Mouse (Mus musculus) lung, postnatal 4 days (tissue): ENCODE results near the gene Tars2.
"Not testable (repeated sequence)": the region's sequence is repeated elsewhere in the genome, so short reads cannot be mapped to it uniquely, and the experiment has no call there.

Experiments used
- DNase-seq, 2 experiments: peaks; one replicate each; pipeline ENCODE4 v3.0.0; 2021

The Tars2 gene

DNA sequence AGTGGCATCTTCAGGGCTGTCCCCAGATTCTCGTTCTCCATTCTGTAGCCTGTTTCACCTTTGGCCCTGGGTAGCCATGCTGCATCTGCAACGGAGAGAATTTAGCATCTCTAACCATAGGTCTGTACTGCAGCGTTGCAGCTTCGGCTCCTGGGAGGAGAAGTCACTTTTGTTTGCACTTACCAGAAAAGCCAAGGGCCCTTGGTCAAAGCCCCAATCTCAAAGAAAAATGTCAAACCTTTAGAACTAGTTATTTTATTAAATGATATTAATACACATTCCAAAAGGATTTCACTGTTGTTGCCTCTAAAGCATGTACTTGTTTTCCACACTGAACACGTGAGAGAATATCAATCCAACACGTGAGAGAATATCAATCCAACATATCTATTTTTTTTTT lies at the start of gene Tars2:
Gene Tars2, minus strand, starts transcription at position 101 of the 400 bp plus-strand sequence.
- no peak for DNase-seq

DNA sequence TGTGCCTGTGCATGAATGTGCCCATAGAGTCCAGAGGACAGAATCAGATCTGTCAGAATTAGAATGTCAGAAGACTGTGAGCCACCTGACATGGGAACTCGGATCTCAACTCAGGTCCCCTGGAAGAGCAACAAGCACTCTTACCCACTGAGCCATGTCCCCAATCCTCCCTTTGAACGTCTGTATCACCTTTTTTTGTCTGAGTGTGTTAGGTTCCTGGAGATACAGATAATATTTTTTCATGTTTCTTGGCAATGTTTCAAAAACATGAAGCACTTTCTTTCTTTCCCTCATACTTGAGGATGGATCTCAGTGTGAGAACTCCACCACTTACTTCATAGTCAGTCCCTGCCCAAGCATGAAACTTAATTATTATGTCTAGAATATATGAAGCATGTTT lies 48.4 kb upstream of the Tars2 start:
- DNase-seq, result no peak

DNA sequence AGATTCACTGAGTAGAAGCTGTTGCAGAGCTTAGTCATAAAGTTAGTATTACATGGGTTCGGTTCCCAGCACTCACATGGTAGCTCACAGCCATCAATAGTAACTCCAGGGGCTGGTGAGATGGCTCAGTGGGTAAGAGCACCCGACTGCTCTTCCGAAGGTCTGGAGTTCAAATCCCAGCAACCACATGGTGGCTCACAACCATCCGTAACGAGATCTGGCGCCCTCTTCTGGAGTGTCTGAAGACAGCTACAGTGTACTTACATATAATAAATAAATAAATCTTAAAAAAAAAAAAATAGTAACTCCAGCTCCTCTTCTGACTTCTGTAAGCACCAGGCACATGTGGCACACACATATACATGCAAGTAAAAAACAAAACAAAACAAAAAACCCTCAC lies 47.6 kb upstream of the Tars2 start:
- not testable (repeated sequence) for DNase-seq

DNA sequence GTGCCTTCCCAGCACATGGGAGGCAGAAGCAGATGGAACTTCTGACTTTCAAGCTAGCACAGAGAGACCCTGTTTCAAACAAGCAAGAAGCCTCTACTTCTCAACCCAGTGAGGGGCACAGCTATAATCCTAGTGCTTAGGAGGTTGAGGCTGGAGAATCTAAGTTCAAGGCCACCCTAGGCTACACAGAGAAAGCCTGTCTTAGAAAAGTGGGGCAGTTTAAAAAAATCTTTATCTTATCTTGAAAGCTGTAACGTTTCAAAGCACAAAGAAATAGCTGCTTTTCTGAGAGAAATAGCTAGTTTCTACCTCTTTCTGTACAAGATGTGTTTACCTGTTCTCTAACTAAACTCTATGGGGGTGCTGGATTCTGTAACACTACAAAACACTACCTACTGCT lies 46.7 kb upstream of the Tars2 start:
- no peak for DNase-seq

DNA sequence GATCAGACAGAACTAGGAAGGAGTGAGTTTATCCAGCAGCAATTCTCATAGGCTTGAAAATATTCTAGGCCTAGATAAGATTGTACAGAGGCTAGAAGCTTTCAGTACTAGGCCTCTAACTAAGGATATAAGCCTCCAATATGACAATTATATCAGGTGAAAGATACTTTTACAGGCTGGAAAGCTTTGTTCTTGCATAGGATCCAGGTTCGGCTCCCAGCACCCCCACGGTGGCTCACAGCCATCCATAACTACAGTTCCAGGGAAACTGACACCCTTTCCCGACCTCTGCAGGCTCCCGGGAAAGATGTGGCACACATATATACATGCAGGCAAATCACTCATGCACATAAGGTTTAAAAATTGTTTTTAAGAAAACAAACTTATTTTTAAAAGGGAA lies 43.8 kb upstream of the Tars2 start:
- DNase-seq, result no peak

DNA sequence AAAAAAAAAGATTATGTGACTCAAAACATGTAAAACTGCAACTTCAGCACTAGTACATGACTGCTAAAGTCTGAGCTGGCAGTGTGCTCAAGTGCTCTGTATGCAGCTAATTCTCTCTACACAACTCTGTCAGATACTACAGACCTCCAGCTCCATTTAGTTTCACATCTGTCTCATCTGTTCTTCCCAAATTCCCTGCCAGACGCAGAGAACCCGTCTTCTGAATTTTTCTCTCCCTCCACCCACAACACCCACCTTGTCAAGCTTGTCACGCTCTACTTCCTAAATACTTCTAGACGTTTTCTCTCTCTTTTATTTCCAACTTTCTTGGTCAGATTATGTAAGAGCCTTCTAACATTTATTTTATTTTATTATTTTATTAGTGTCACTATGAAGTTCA lies 38.8 kb upstream of the Tars2 start:
- no peak for DNase-seq

DNA sequence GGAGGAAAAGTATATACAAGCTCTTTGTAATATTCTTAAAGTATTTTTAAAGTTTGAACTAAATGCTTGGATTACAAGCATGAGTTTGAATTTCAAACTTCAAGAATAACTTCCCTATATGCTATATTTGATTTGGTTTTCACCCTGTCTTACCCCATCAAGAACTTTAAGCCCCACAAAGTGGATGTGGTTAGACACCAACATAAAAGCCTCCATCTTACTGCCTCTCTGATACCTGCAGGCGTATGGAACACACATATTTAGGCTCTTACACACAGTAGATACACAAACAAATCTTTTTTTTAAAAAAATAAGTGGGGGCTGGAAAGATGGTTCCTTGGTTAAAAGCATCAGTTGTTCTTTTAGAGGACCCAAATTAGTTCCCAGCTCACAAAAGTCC lies 34.3 kb upstream of the Tars2 start:
- DNase-seq, result no peak

DNA sequence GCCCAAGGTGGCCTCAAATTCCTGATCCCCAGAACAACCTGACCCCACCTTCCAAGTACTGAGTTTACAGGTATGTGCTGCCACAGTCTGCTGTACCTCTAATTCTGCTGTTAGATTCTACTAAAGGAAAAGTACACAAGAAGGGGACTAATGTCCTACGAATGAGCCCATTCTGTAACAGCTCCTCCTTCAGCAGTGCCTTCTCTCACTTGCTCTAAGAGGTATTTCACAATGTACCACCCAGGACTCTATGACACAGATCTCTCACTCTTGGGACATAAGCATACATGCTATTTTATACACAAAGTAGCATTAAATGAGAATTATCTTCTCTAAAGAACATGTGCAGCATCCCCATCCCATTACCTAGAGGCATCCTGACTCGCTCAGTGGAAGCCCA lies 33.7 kb upstream of the Tars2 start:
- no peak for DNase-seq

DNA sequence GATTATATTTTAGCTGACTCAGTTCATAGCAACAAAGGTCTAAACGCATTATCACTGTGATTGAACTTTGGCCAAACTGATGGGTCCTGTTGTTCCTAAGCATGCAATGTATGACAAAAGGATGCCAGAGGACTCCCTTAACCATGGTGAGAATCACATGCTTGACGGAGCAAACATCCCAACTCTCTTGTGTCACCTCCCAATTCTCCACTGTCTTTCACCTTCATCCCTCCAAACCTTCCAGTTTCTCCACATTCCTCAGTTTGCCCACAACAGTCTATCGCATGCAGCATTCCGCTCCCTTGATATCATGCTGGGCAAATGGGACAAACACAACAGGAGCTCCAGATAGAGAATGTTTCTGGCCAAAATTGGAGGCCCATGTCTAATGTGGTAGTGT lies 25.5 kb upstream of the Tars2 start:
- no peak for DNase-seq

DNA sequence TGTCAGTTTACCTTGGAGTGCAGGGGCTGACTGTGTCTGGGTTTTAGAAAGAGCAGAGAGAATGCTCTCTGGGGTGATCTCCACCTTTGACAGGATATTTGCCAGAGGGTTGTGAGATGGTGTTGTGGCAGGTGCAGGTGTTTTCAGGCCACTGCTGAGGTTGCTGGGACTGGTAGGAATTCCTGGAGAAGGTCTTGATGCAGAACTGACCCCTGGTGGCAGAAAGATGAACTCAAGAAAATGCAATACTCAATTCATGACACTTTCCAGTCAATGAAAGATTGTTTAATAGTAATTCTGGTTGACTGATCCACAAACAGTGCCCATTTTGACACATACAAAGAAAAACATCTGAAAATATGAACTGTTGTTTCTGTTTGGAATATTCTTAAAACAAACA lies 12.0 kb upstream of the Tars2 start:
- DNase-seq, result peak in 1 of 2 experiments; percentile 46

DNA sequence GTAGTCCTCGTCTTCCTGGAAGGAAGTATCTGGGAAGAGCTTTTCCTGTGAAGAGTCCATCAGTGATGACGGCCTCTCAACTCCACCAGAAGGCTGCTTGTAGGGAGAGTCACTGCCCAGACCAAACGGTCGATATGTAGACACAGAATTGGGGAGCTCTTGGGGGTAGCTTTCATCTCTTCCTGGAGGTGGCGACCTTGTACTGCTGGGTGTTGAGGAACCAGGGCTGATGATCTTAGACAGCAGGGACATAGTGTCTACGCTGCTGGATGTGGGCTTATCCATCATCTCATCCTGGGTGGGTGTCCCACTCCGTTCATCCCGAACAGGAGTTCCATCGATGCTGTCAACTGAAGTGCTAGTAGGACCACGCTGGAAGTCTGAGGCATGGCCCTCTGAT lies 5.5 kb upstream of the Tars2 start:
- no peak for DNase-seq

DNA sequence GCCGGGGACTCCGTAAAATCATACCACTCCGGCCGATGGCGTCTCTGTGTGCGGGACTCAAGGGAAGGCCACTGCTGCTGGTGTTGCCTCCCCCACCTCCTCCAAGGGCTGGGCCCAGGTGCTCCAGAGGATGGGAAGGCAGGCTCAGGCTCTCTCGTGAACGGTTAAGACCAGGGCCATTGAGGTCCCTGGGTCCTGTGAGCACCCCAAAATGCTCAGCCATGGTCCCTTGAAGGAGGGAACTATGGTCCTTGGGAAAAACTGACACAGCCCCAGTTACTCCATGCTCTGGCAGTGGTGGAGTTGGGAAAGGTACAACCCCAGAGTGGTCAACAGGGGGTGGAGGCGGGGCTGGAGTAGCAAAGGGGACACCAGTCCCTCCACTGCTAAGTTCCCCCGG lies 3.8 kb upstream of the Tars2 start:
- no peak for DNase-seq

DNA sequence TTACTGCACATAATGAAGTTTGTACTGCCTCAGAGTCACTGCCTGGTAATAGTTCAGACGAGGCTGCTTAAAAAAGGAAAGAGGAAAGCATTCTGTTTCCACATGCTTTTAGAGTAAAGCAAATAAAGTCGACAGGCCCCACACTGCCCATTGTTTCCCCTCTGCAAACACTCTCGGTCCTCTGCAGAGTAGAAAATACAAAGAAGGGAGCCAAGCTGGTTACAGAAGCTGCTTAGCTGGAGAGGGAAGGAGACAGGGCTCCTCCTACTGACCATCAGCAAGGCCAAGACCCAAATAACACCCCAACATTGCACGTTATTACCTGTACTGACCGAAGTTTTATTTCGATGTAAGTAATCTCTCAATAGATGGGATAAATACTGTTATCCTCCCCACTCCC lies 3.0 kb upstream of the Tars2 start:
- peak; percentile 27 to 29 for DNase-seq

DNA sequence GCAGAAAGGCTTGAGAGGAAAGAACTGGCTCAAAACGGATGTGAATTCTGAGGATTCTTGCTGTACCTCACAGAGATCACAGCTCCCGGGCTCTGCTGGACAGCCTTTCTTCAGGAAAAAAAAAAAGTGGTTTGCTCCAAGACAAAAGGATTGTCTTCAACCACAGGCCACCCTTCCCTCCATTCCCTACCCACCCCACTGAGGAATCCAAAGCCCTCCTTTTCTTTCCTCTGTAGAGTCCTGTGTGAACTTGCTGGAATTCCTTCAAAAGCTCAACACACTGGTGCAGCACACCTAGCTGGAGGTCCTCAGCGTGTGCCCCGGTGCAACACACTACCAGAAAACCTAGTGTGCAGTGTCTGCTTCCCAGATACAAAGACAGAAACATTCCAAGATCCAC lies 1.8 kb upstream of the Tars2 start:
- no peak for DNase-seq

DNA sequence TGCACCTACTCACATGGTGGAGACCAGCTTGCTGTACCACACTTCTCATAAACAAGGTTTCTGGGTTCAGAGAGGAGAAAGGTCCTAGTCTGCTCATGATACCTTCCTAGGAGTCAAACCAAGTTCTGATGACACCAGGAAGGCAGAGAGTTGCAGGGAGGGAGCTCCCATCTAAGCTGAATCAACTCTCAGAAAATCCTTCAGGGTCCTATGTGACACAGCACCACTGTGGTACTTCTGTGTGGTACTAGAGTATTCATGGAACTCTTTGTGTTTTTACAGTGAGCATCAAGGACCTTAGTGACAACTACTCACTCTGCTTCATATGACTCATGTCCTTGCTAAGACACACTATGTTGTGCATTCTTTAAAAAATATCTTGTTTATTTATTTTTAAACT lies 650 bp upstream of the Tars2 start:
- no peak for DNase-seq

DNA sequence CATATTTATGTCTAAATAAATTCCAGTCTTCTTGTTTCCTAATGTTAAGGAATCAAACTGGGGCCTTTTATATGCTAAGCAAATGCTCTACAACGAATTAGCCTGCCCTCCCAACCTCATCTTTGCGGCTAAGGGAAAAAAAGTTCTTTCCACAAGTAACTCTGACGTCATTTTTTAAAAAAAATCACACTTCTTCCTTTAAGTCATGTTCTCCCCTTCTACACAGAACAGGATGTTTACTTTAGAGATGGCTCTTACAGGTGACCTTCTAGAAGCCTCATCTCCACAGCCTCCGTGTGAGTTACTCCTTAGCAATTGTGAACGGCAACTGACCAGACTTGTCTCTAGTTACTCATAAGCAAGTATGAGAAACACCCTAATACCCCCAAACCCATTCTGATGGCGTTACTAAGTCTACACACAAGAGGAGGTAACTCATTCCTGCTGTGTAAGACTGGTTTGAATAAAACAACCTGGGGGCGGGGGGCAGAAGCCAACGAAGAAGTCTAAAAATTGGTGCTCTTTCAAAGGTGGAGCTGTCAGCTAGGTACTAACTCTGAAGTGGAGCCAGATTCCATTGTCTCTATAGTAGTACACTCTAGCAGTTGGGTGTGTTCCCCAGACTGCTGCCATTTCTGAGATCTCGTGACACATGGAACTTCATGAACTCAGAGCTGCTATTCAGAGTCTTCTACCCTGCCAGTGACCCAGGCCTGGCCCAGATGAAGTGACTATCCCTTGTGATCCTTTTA lies 1.4 kb downstream of the Tars2 start:
- DNase-seq, result no peak

DNA sequence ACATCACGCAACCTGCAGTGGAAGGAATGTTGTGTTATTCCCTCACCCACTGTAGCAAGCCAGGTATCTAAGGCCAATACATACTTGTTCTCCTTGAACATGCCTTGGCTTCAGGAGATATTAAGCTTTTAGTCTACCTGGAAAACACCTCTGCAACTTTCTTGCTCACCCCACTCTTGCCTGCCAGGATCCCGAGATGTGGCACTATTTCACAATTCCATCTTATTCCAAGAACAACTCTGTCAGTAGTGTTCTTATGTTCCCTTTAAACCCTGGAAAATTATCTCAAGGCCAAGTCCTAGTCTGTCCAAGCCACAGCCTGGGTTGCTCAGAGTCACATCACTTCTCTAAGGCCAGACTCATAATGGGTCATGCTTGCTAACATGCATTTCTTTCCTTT lies 3.2 kb downstream of the Tars2 start:
- DNase-seq, result no peak

DNA sequence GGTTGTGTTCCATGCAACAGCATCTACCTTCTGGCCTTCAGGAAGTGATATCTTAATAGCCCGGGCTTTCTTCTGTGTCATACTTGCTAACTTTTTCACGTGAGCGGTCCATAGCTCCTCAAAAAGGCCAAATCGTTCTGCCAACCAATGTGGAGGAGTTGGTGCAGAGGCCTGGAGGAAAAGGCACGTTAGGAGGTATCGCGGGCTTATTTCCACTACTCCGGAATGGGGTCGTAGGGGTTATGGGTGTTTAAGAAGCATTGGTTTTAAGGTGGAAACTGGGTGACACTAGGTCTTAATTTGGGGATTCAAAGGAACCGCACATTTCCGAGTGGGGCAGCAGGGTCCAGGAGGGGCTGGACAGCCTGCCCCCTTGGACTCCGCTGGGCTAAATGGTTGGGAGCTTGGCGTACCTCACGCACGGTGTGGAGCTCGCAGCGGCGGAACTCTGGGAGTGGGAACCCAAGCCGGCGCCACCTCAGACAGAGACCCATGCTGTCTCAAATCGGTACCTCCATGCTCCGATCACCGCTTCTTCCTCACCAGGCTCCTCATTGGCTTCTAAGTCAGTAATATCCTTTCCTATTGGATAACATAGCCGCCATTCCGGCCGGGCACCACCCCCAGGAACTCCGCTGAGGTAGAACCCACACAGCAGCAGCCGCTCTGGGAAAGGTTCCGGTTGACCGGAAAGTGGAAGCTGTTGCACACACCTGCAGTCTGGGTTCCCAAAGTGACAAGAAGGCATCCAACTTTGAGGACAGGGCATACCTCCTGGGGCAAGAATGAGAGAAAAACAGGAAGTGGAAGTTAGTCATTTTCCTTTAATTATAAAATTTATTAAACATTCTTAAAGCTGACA lies 5.4 kb downstream of the Tars2 start:
- DNase-seq, result peak; percentile 94

DNA sequence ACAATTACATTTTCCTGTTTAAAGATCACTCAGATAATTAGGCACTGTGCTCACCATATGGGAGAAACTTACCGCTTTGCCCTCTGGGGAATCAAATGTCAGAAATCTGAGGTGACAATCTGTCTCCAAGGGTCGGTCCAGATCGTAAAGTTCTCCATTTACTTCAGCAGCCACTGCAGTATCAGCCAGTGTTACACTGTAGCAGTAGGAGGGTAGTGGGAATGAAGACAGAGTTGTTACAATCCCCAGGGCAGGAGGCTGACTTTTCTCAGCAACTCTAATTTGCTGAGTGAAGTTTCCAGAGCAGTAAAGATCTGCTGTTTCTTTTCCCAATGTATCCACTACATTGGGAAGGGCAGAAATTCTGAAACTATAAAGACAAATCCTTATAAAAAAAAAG lies 7.1 kb downstream of the Tars2 start:
- DNase-seq, result no peak

DNA sequence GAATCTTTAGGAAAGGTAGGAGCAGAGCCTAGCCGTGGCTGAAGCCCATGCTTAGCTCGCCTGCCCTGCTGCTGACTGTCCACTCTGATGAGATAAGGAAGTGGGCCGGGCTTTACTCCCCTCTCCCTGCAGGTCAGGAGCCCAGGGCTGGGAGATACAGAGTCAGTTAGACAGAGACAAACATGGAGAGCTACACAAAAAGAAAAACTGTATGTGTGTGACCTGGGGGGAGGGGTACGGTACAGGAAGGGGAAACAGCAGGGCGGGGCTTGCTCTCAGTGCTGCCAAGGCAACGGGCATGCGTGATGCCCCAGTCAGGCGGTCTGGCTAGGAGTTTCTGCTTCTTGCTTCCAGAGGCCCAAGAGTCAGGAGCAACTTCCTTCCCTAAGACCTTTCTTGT lies 19.6 kb downstream of the Tars2 start:
- peak; percentile 75 to 81 for DNase-seq

DNA sequence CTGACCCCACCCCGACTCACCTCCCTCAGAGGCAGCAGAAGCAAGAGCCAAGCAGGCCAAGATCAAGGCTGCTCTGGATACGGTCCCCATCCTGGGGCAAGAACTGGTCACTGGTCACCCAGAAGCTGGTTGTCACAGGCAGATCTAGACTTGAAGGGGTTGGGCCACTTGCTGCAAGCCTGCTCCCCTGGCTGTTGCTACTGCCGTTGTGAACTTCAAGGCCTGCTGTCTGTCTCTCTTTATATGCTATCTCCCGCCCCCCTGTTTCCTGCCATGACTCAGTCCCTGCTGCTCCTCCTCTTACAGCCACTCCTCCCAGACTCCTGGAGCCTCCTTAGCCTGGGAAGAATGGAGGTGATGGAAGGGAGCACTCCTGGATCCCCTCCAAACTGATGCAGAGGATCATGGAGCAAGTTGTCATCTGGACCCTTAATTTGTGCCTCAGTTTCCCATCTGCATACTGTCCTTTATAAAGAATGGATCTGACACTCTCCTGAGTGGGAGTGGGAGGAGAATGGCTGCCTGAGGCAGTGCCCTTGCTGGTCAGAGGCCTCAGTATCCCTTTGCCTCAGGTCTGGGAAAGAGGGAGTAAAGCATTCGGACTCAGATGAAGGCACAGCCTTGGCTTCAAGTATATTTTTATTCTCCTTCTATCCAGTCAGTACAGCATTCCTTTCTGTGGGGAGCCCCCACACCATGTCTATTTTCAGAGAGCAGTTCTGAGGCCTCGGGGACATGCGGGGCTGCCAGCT lies 20.5 kb downstream of the Tars2 start, which contains the start of gene Ecm1:
Gene Ecm1, minus strand, starts transcription at position 217 of the 752 bp plus-strand sequence.
- peak; percentile 66 to 68 for DNase-seq

DNA sequence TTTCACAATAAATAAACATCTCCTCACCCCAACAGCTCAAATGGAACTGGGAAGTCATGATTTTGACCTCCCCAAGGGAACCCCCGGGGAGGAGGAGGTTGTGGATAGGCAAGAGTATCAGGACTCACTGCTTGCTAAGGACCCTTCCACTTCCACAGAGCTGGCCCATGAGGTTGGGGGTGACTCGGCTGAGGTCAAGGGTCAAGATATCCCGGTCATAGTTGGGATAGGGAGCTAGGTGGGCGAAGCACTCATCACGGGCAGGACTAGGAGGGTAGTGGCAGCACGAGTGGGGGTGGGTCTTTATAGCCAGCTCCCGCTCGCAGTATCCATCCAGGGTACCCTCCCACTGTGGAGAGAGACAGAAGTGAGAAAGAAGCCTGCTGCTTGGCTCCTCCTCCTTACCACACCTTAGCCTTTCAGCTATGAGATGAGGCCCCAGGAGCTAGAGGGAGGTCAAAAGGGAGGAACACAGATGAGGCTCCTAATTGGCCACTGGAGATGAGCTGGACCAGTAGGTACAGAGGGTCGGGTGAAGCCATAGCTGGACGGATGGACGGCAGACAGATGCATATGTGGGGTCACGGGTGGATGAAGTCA lies 24.8 kb downstream of the Tars2 start:
- no peak for DNase-seq

DNA sequence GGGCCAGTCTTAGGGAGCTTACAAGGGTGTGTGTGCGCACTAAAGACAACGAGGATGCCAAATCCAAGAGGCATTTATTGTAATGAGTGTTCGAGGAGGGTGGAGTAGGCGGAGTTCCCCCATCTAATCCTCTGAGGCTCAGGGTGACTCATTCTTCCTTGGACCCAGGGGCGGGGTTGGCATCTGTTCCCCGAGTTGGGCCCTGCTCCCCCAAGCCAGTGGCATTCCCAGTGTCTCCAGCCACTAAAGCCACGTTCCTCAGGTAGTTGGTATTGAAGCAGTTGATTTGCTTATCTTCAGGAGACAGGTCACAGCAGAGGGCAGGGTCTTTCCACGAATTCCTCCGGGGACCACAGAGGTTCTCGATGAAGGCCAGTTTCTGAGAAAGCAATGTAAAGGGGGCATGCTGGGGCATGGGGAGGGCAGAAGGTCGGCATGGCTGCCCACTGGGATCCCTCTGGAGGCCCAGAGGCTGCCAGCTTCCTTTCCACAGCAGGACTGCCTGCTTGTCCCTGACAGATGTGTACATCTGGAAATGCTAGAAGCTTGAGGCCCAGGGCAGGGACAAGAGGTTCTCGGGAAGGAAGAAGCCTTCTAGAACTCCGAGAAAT lies 25.8 kb downstream of the Tars2 start:
- peak in 1 of 2 experiments; percentile 30 for DNase-seq
